In the genomic region with DNA sequence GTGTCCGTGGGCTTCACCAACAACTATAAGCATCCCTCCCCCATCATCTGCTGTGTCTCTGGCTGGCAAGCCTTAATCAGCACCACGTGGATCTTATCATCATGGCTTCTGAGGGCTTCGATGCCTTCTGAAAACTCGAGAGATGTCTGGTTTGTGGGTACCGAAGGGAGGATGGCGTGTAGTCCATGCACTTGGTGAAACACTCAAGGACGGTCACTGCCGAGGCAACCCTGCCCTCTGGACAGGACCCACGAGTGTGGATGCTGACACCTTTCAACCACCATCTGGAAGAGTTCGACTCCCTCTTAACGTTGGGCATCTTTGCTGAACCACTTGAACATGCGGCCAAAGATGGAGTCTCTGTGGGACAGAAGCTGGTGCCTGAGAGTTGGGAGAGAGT, we compare ENCODE assay signal across 26 mouse cellular contexts. TPM values are rescaled to one million over a fixed set of nuclear protein-coding genes. Genes with fewer than 3 reads are reported as not detected.
DNase-seq lines count a peak whose midpoint lies in the region; ATAC-seq and TF ChIP-seq lines count a peak whose summit lies in the region.
"Had no signal": no experiment of that assay in that cellular context is flagged by ENCODE, and none has a peak within 500 bp of the region (broad histone marks: within the 10 kb centered on the region; RNA-seq: fewer than 3 reads in every experiment).

No protein-coding gene starts in this region.

- peaks cover 28% of the 10 kb centered on the region for H3K79me2 ChIP-seq in MEL (ENCODE audit: control insufficient read depth, insufficient read depth, low read length, poor library complexity)

- H3K4me3 ChIP-seq in MEL (ENCODE audit: control insufficient read depth in 1 of 2, insufficient read depth in 1 of 2, low read depth in 2 of 2, low read length in 2 of 2) = no peak overlapping the region
- H3K4me3 ChIP-seq: embryonic facial prominence, embryonic 13.5 days; embryonic facial prominence, embryonic 15.5 days had no signal

- TF ChIP-seq CTCF in MEL (IDR thresholded peaks at IDR 0.05 in 2 of 3, conservative IDR thresholded peaks at IDR 0.05 in 1 of 3; ENCODE audit: control insufficient read depth in 1 of 3, insufficient read depth in 1 of 3, low read depth in 2 of 3, low read length in 3 of 3, poor library complexity in 1 of 3, severe bottlenecking in 1 of 3) = no peak

- no peak for TF ChIP-seq EP300 in MEL (IDR thresholded peaks at IDR 0.05; ENCODE audit: low read depth in 1 of 2, low read length in 2 of 2)

- no peak overlapping the region for H3K9ac ChIP-seq in MEL (ENCODE audit: control insufficient read depth, low read depth, low read length, poor library complexity, severe bottlenecking)
- H3K9ac ChIP-seq: embryonic facial prominence, embryonic 13.5 days; embryonic facial prominence, embryonic 15.5 days had no signal

- peak; percentile 91 for DNase-seq in heart, adult 11 months
- DNase-seq in heart, adult 18-20 months = no peak
- DNase-seq in MEL (ENCODE audit: low read depth, low spot score) = no peak
- no peak for DNase-seq in adrenal gland, postnatal 25 days
- DNase-seq: adrenal gland, adult 8-10 months; adrenal gland, postnatal 14 days; cerebellum, adult 11 months; cerebellum, adult 18-20 months; cerebellum, adult 8-10 months; cerebellum, adult 9-11 months; cerebellum, postnatal 14 days; cerebellum, postnatal 36 days; embryo, embryonic 11 days had no signal

- peaks cover 0 to 16% of the 10 kb centered on the region in 2 experiments; a peak in 3 of 4 replicates for H3K4me1 ChIP-seq in MEL (ENCODE audit: control insufficient read depth in 1 of 2, insufficient read depth in 2 of 2, low read length in 2 of 2)

- TF ChIP-seq POLR2A in MEL (IDR thresholded peaks at IDR 0.05; ENCODE audit: control insufficient read depth in 1 of 2, insufficient read depth in 1 of 2, low read depth in 1 of 2, low read length in 2 of 2, poor library complexity in 1 of 2) = peak in 1 of 2 experiments; percentile 32; a peak in 1 of 4 replicates

- peaks cover 0 to 11% of the 10 kb centered on the region in 2 experiments for H3K36me3 ChIP-seq in MEL (ENCODE audit: control insufficient read depth in 1 of 2, insufficient read depth in 2 of 2, low read length in 2 of 2)

- no peaks in the 10 kb centered on the region for H3K9me3 ChIP-seq in MEL (replicated peaks; ENCODE audit: insufficient read depth, low read length)
- H3K9me3 ChIP-seq: embryonic facial prominence, embryonic 13.5 days; embryonic facial prominence, embryonic 15.5 days had no signal

- H3K27ac ChIP-seq in MEL (ENCODE audit: control insufficient read depth, low read depth, low read length) = no peak overlapping the region
- H3K27ac ChIP-seq: embryonic facial prominence, embryonic 13.5 days; embryonic facial prominence, embryonic 15.5 days had no signal

- no peaks in the 10 kb centered on the region for H3K27me3 ChIP-seq in MEL (ENCODE audit: control insufficient read depth in 1 of 2, insufficient read depth in 2 of 2, low read length in 2 of 2)
- H3K27me3 ChIP-seq: embryonic facial prominence, embryonic 13.5 days; embryonic facial prominence, embryonic 15.5 days; Patski had no signal

- no peak for TF ChIP-seq RAD21 in MEL (IDR thresholded peaks at IDR 0.05; ENCODE audit: low read depth, low read length)

- 0 out of 2 replicates have a peak, but pooled peaks have one; percentile 6 for ATAC-seq in erythroblast, adult 5-6 weeks (replicated peaks; ENCODE audit: low FRiP score, poor library complexity, severe bottlenecking)
- ATAC-seq: activated CD4-positive, CD25-positive, alpha-beta regulatory T cell, adult 4 months; forebrain, embryonic 14.5 days; forebrain, embryonic 16.5 days; Patski had no signal

TF ChIP-seq in MEL, 35 proteins besides CTCF, POLR2A, EP300 and RAD21:
- no peak for TF ChIP-seq MAFK (IDR thresholded peaks at IDR 0.05; ENCODE audit: borderline replicate concordance, low read depth, low read length)
- TF ChIP-seq POLR2AphosphoS5 (IDR thresholded peaks at IDR 0.05; ENCODE audit: borderline replicate concordance, low read depth, low read length) = 0 out of 2 replicates have a peak, but pooled peaks have one; percentile 3

RNA-seq across cellular contexts. Expression of a gene that starts 5.1 kb away (rescaled TPM):
- 10 to 100 TPM; 19.0 to 21.5 TPM for total RNA-seq in heart, adult 18-20 months (2021)
- total RNA-seq in MEL (2012; rRNA removed) = 19.7 and 21.8 TPM in 2 replicates
- 10 to 100 TPM; 22.8 to 75.8 TPM for polyA plus RNA-seq in MEL (2012; ENCODE audit: insufficient read depth in 1 of 2, insufficient read length in 2 of 2, low read depth in 1 of 2, low replicate concordance in 2 of 2, missing spikeins in 1 of 2)
- 128 and 178 TPM in 2 replicates for total RNA-seq in erythroblast, adult 5-6 weeks (2015; ENCODE audit: low replicate concordance)
- total RNA-seq in erythroblast, adult 5-6 weeks (2017; ENCODE audit: low replicate concordance) = 253 and 303 TPM in 2 replicates
- 44.0 and 53.3 TPM in 2 replicates for total RNA-seq in adrenal gland, postnatal 25 days (2021)

RNA-seq across cellular contexts. Expression of a gene that starts 38.3 kb away (rescaled TPM):
- not detected for total RNA-seq in heart, adult 18-20 months (2021)
- not detected in 2 replicates for total RNA-seq in MEL (2012; rRNA removed)
- polyA plus RNA-seq in MEL (2012; ENCODE audit: insufficient read depth in 1 of 2, insufficient read length in 2 of 2, low read depth in 1 of 2, low replicate concordance in 2 of 2, missing spikeins in 1 of 2) = not detected
- not detected in 2 replicates for total RNA-seq in erythroblast, adult 5-6 weeks (2015; ENCODE audit: low replicate concordance)
- not detected in 2 replicates for total RNA-seq in erythroblast, adult 5-6 weeks (2017; ENCODE audit: low replicate concordance)
- not detected in 2 replicates for total RNA-seq in adrenal gland, postnatal 25 days (2021)
- total RNA-seq: adrenal gland, adult 18-20 months; adrenal gland, adult 8-10 months; adrenal gland, postnatal 14 days; adrenal gland, postnatal 4 days; common myeloid progenitor, adult 5-6 weeks had no signal
- polyA plus RNA-seq: C2C12; embryonic facial prominence, embryonic 11.5 days; embryonic facial prominence, embryonic 13.5 days; embryonic facial prominence, embryonic 15.5 days; forebrain, embryonic 11.5 days; forebrain, embryonic 14.5 days; forebrain, embryonic 16.5 days; Patski had no signal

RNA-seq across cellular contexts. Expression of a gene that starts 38.8 kb away (rescaled TPM):
- 10 to 100 TPM; 18.4 to 33.2 TPM for total RNA-seq in heart, adult 18-20 months (2021)
- total RNA-seq in MEL (2012; rRNA removed) = 0.04 and 0.13 TPM in 2 replicates
- under 1 TPM in 1 of 2 experiments, not detected in 1; 0.11 TPM for polyA plus RNA-seq in MEL (2012; ENCODE audit: insufficient read depth in 1 of 2, insufficient read length in 2 of 2, low read depth in 1 of 2, low replicate concordance in 2 of 2, missing spikeins in 1 of 2)
- 0.21 TPM in 1 of 2 replicates, not detected in the other for total RNA-seq in erythroblast, adult 5-6 weeks (2015; ENCODE audit: low replicate concordance)
- 0.84 TPM in 1 of 2 replicates, not detected in the other for total RNA-seq in erythroblast, adult 5-6 weeks (2017; ENCODE audit: low replicate concordance)
- 2.0 and 3.4 TPM in 2 replicates for total RNA-seq in adrenal gland, postnatal 25 days (2021)
- total RNA-seq: common myeloid progenitor, adult 5-6 weeks had no signal
- polyA plus RNA-seq: activated CD4-positive, CD25-positive, alpha-beta regulatory T cell, adult 4 months; forebrain, embryonic 11.5 days had no signal
